Mouse (Mus musculus): ENCODE measurements around the gene Thra. TPM values are rescaled to one million over a fixed set of nuclear protein-coding genes. Genes with fewer than 3 reads are reported as not detected.
A peak's percentile ranks its signal among the peaks of the same experiment; 100 is the strongest.

Thra gene
- polyA plus RNA-seq, 1 experiment from 2014 or later: 36.3 TPM

DNA sequence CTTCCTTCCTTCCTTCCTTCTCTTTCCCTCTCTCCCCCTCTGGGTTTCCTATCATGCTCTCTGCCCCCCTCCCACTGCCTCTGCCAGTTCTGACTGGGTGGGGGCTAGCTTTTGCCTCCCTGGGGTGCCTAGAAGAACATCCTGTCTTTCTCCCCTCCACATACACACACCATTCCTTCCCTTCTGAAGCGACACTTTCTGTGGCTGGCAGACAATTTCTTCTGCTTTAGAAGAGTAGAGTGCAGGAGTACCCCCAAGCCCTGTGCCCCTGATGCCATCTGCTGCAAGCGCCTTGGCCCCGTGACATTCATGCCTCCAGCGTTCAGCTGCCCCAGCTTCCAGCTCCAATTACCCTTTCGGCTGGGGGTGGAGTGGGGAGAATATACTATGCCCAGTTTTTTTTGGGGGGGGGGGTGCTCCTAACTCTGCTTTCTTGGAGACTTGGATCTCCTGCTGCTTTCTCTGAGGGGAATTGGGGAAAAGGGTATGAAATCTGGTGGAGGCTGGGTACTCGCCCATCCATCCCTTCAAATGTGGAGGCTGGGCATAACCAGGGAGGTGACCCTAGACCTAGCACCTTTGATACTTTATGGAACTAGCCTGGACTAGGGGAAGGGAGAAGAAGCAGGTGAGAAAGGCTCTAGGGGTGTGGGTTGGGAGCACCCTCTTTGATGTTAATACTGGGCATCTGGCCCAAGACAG lies 7.5 kb downstream of the Thra start:
- Histone ChIP-seq H3K27ac (ENCODE audit: low read length) (peak overlapping the region; percentile 91), H3K4me1 (replicated peaks; ENCODE audit: control insufficient read depth, insufficient read depth, low read length) (peaks cover 96% of the 10 kb centered on the region), H3K36me3 (ENCODE audit: control insufficient read depth, insufficient read depth, low read length) (no peaks in the 10 kb centered on the region), H3K9me3 (ENCODE audit: control insufficient read depth, low read length) (no peaks in the 10 kb centered on the region), H3K27me3 (ENCODE audit: control insufficient read depth, insufficient read depth, low read depth, low read length) (no peaks in the 10 kb centered on the region), H3K4me3 (ENCODE audit: low read length) (no peak overlapping the region; the same call in 1 of the 2 replicates), H3K9ac (ENCODE audit: low read length) (peak overlapping the region; percentile 57), H3K4me2 (ENCODE audit: low read depth, low read length) (peak overlapping the region; percentile 43)
- no peak for ATAC-seq (ENCODE audit: low read depth)
- 29% methylated on average over 6 of the region's 6 CpGs for WGBS

GRCm38 (mm10) chr11:98748506-98749416 lies 8.3 kb downstream of the Thra start:
- H3K9me3 ChIP-seq (ENCODE audit: control insufficient read depth, low read length): no peaks in the 10 kb centered on the region
- peak overlapping the region; percentile 57 for H3K9ac ChIP-seq (ENCODE audit: low read length)
- H3K4me3 ChIP-seq (ENCODE audit: low read length): no peak overlapping the region
- H3K27me3 ChIP-seq (ENCODE audit: control insufficient read depth, insufficient read depth, low read depth, low read length): no peaks in the 10 kb centered on the region
- ATAC-seq (ENCODE audit: low read depth): no peak
- H3K36me3 ChIP-seq (ENCODE audit: control insufficient read depth, insufficient read depth, low read length): no peaks in the 10 kb centered on the region
- peak overlapping the region; percentile 91 for H3K27ac ChIP-seq (ENCODE audit: low read length)
- WGBS: 23% methylated on average over 15 of the region's 15 CpGs
- peak overlapping the region; percentile 43 for H3K4me2 ChIP-seq (ENCODE audit: low read depth, low read length)
- peaks cover 98% of the 10 kb centered on the region for H3K4me1 ChIP-seq (replicated peaks; ENCODE audit: control insufficient read depth, insufficient read depth, low read length)

DNA sequence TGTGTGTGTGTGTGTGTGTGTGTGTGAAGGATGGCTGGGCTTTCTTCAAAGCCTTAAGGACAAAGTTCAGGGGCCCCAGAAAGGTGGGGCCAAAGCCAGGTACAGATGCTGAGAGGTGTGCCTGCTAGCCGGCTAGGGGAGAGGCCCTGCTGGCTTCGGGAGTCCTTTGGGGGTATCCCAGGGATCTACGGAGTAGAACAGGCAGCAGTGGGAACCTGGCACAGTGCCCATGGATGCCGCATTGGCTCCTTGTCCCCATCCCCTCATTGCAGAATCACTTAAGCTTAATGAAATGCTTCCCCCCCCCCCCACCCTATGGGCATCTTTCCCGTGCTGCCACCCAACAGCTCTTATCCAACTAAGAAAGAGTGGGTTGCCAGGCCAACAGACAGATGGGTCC lies 9.3 kb downstream of the Thra start:
- H3K9me3 ChIP-seq (ENCODE audit: control insufficient read depth, low read length): no peaks in the 10 kb centered on the region
- no peak for ATAC-seq (ENCODE audit: low read depth)
- no peak overlapping the region for H3K4me3 ChIP-seq (ENCODE audit: low read length)
- H3K9ac ChIP-seq (ENCODE audit: low read length): peak overlapping the region; percentile 57
- WGBS: 19% methylated on average over 5 of the region's 5 CpGs
- peak overlapping the region; percentile 43; the same call in 1 of the 2 replicates for H3K4me2 ChIP-seq (ENCODE audit: low read depth, low read length)
- no peaks in the 10 kb centered on the region for H3K36me3 ChIP-seq (ENCODE audit: control insufficient read depth, insufficient read depth, low read length)
- H3K27ac ChIP-seq (ENCODE audit: low read length): peak overlapping the region; percentile 96
- H3K4me1 ChIP-seq (replicated peaks; ENCODE audit: control insufficient read depth, insufficient read depth, low read length): peaks cover 97% of the 10 kb centered on the region
- H3K27me3 ChIP-seq (ENCODE audit: control insufficient read depth, insufficient read depth, low read depth, low read length): no peaks in the 10 kb centered on the region

- H3K4me3 ChIP-seq (ENCODE audit: low read length): peak overlapping the region; percentile 22
- no peaks in the 10 kb centered on the region for H3K27me3 ChIP-seq (ENCODE audit: control insufficient read depth, insufficient read depth, low read depth, low read length)
- H3K4me1 ChIP-seq (replicated peaks; ENCODE audit: control insufficient read depth, insufficient read depth, low read length): peaks cover 95% of the 10 kb centered on the region
- H3K9me3 ChIP-seq (ENCODE audit: control insufficient read depth, low read length): no peaks in the 10 kb centered on the region
- peak overlapping the region; percentile 96 for H3K27ac ChIP-seq (ENCODE audit: low read length)
- H3K36me3 ChIP-seq (ENCODE audit: control insufficient read depth, insufficient read depth, low read length): no peaks in the 10 kb centered on the region
- peak; percentile 59 for ATAC-seq (ENCODE audit: low read depth)
- WGBS: 16% methylated on average over 17 of the region's 17 CpGs
- H3K9ac ChIP-seq (ENCODE audit: low read length): peak overlapping the region; percentile 59
- peak overlapping the region; percentile 49 for H3K4me2 ChIP-seq (ENCODE audit: low read depth, low read length)
These were observed 10.1 kb downstream of the Thra start for GRCm38 (mm10) chr11:98750351-98751201.

- Histone ChIP-seq H3K4me3 (ENCODE audit: low read length) (no peak overlapping the region), H3K27ac (ENCODE audit: low read length) (peak overlapping the region; percentile 96), H3K4me2 (ENCODE audit: low read depth, low read length) (peak overlapping the region; percentile 49), H3K4me1 (replicated peaks; ENCODE audit: control insufficient read depth, insufficient read depth, low read length) (peaks cover 87% of the 10 kb centered on the region), H3K27me3 (ENCODE audit: control insufficient read depth, insufficient read depth, low read depth, low read length) (no peaks in the 10 kb centered on the region), H3K9me3 (ENCODE audit: control insufficient read depth, low read length) (no peaks in the 10 kb centered on the region), H3K9ac (ENCODE audit: low read length) (peak overlapping the region; percentile 59), H3K36me3 (ENCODE audit: control insufficient read depth, insufficient read depth, low read length) (peaks cover 3% of the 10 kb centered on the region; the same call in 1 of the 2 replicates)
- ATAC-seq (ENCODE audit: low read depth): peak; percentile 44
- WGBS: 10% methylated on average over 6 of the region's 6 CpGs
These were observed 10.9 kb downstream of the Thra start for GRCm38 (mm10) chr11:98751221-98751782.

DNA sequence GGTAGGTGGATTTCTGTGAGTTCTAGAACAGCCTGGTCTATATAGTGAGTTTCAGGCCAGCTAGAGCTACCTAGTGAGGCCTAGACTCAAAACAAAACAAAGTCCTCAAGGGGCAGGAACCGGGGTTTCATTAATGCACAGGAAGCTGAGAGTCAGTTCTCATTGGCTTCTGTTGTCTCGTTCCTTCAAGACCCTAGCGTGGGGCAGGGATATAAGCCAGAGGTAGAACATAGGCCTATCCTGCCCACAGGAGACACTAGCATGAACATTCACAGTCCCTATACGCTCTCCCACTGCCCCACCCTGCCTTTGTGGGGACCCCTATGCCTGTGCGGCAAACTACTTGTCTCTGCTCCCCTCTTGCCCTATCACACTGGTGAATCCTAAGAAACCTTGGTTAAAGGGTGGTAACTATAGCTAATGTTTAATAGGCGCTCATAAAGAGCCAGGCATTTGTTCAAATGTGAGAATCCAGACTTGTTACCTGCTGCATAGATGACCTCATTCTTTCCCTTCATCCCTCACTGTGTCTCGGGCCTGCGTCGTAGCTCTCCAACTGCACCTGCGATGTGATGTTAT lies 12.2 kb downstream of the Thra start:
- peaks cover 9% of the 10 kb centered on the region for H3K36me3 ChIP-seq (ENCODE audit: control insufficient read depth, insufficient read depth, low read length)
- no peak overlapping the region for H3K4me3 ChIP-seq (ENCODE audit: low read length)
- ATAC-seq (ENCODE audit: low read depth): no peak
- peaks cover 75% of the 10 kb centered on the region for H3K4me1 ChIP-seq (replicated peaks; ENCODE audit: control insufficient read depth, insufficient read depth, low read length)
- no peaks in the 10 kb centered on the region for H3K27me3 ChIP-seq (ENCODE audit: control insufficient read depth, insufficient read depth, low read depth, low read length)
- WGBS: 76% methylated on average over 10 of the region's 10 CpGs
- no peaks in the 10 kb centered on the region for H3K9me3 ChIP-seq (ENCODE audit: control insufficient read depth, low read length)
- peak overlapping the region; percentile 96 for H3K27ac ChIP-seq (ENCODE audit: low read length)
- no peak overlapping the region for H3K4me2 ChIP-seq (ENCODE audit: low read depth, low read length)
- H3K9ac ChIP-seq (ENCODE audit: low read length): peak overlapping the region; percentile 39; the same call in 1 of the 2 replicates

DNA sequence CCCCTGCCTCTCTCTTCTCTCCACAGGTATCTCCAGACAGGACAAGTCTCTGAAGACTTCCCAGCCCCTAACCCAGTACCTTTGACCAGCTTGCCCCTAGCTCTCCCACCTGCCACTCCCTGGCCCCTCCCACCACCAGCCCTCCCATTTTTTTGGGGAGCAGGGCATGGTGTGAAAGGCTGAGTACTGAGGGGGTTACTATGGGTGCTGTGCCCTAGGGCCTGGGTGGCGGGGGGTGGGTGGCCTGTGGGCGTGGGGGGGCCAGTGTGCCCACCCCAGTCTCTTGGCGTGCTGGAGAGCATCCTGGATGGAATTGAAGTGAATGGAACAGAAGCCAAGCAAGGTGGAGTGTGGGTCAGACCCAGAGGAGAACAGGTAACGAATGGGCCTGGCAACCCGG lies 12.8 kb downstream of the Thra start:
- WGBS: 93% methylated on average over 5 of the region's 5 CpGs
- Histone ChIP-seq H3K4me1 (replicated peaks; ENCODE audit: control insufficient read depth, insufficient read depth, low read length) (peaks cover 69% of the 10 kb centered on the region), H3K27me3 (ENCODE audit: control insufficient read depth, insufficient read depth, low read depth, low read length) (no peaks in the 10 kb centered on the region), H3K36me3 (ENCODE audit: control insufficient read depth, insufficient read depth, low read length) (peaks cover 13% of the 10 kb centered on the region), H3K9me3 (ENCODE audit: control insufficient read depth, low read length) (no peaks in the 10 kb centered on the region), H3K4me2 (ENCODE audit: low read depth, low read length) (no peak overlapping the region), H3K9ac (ENCODE audit: low read length) (no peak overlapping the region), H3K4me3 (ENCODE audit: low read length) (no peak overlapping the region), H3K27ac (ENCODE audit: low read length) (peak overlapping the region; percentile 64; the same call in 1 of the 2 replicates)
- no peak for ATAC-seq (ENCODE audit: low read depth)

DNA sequence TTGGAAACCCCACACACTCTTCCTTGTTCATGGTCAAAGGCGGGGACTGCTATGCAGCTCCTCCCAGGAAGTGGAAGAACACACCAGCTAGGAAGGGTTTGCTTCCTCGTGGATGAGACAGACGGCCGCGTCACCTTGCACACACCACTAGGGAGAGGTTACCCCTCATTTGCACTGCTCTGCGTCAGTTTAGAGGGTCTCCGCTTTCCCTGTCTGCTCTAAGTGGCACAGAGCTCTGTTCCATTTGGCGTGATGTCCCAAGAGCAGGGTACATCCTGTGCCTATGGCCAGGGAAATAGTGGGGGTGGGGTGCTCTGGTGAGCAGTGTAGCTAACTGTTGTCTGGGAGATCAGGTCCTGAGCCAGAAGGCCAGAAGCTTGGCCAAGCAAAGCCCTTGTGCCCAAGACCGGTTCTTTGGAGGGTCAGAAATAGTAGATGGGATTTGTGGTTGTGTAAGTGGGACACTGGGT lies 13.7 kb downstream of the Thra start:
- Histone ChIP-seq H3K9ac (ENCODE audit: low read length) (peak overlapping the region; percentile 30; the same call in 1 of the 2 replicates), H3K27ac (ENCODE audit: low read length) (peak overlapping the region; percentile 64), H3K9me3 (ENCODE audit: control insufficient read depth, low read length) (no peaks in the 10 kb centered on the region), H3K27me3 (ENCODE audit: control insufficient read depth, insufficient read depth, low read depth, low read length) (no peaks in the 10 kb centered on the region), H3K36me3 (ENCODE audit: control insufficient read depth, insufficient read depth, low read length) (peaks cover 17% of the 10 kb centered on the region), H3K4me3 (ENCODE audit: low read length) (no peak overlapping the region), H3K4me2 (ENCODE audit: low read depth, low read length) (no peak overlapping the region), H3K4me1 (replicated peaks; ENCODE audit: control insufficient read depth, insufficient read depth, low read length) (peaks cover 60% of the 10 kb centered on the region)
- 53% methylated on average over 9 of the region's 9 CpGs for WGBS
- ATAC-seq (ENCODE audit: low read depth): no peak
